Mouse (Mus musculus): ENCODE data around the gene Csf3r. TPM values are rescaled to one million over a fixed set of nuclear protein-coding genes. Genes with fewer than 3 reads are reported as not detected.

Csf3r gene
- polyA plus RNA-seq, 1 experiment = 2.6 TPM

DNA sequence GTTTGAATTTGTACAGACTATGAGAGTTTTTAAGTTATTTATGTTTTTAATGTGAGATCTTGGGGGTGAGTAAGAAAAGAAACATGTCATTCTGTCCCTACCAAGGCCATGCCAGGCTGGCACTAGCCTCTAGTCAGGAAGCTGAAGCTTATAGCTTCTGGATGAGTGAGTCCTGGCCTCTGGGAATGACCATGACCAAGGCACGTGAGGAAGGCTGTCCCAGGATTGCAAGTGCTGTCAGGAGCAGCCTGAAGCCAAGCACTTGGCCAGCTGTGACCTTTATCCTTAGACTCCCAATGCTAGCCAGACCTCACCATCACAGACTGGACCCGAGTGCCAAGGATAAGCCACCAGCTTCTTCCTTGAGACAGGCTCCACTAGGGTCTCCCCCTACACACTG is 31.4 kb upstream of the Csf3r start:
- no peak for DNase-seq
- 12% methylated on average over 2 of the region's 2 CpGs for whole genome bisulfite sequencing
- Histone ChIP-seq H3K27ac (ENCODE audit: insufficient read depth, low read length) (no peak overlapping the region), H3K4me1 (ENCODE audit: control insufficient read depth, insufficient read depth, low read length) (no peaks in the 10 kb centered on the region), H3K4me3 (replicated peaks; ENCODE audit: insufficient read depth, low read depth, low read length) (no peak overlapping the region), H3K27me3 (ENCODE audit: control insufficient read depth, insufficient read depth, low read length) (no peaks in the 10 kb centered on the region)
- no peak for TF ChIP-seq POLR2A (IDR thresholded peaks at IDR 0.05; ENCODE audit: borderline replicate concordance, insufficient read depth, low read length)
- TF ChIP-seq CTCF (IDR thresholded peaks at IDR 0.05; ENCODE audit: borderline replicate concordance, insufficient read depth, low read depth, low read length) = no peak

DNA sequence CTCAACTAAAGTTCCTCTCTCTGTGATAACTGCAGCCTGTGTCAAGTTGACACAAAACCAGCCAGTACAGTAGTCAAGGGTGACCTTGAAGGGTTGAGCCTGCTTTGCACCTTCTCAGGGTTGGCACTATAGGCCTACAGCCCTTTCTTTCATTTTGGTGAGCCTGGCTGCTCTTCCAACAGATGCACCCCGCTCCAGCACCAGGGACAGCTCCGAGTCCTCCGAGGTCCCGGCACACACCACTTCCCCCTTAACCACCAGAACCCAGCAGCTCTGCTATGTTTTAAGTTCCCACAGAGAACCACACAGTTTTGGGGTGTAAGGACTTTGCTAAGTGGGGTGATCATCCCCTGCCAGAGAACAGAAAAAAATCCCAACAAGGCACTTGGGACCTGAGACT is 27.8 kb upstream of the Csf3r start:
- Histone ChIP-seq H3K27ac (ENCODE audit: insufficient read depth, low read length) (no peak overlapping the region), H3K4me3 (replicated peaks; ENCODE audit: insufficient read depth, low read depth, low read length) (no peak overlapping the region), H3K4me1 (ENCODE audit: control insufficient read depth, insufficient read depth, low read length) (no peaks in the 10 kb centered on the region), H3K27me3 (ENCODE audit: control insufficient read depth, insufficient read depth, low read length) (no peaks in the 10 kb centered on the region)
- DNase-seq = no peak
- 23% methylated on average over 4 of the region's 4 CpGs for WGBS
- no peak for TF ChIP-seq POLR2A (IDR thresholded peaks at IDR 0.05; ENCODE audit: borderline replicate concordance, insufficient read depth, low read length)
- TF ChIP-seq CTCF (IDR thresholded peaks at IDR 0.05; ENCODE audit: borderline replicate concordance, insufficient read depth, low read depth, low read length) = no peak

- TF ChIP-seq CTCF (IDR thresholded peaks at IDR 0.05; ENCODE audit: borderline replicate concordance, insufficient read depth, low read depth, low read length) (no peak), POLR2A (IDR thresholded peaks at IDR 0.05; ENCODE audit: borderline replicate concordance, insufficient read depth, low read length) (no peak)
- no peaks in the 10 kb centered on the region for H3K27me3 ChIP-seq (ENCODE audit: control insufficient read depth, insufficient read depth, low read length)
- no peak overlapping the region for H3K27ac ChIP-seq (ENCODE audit: insufficient read depth, low read length)
- no peaks in the 10 kb centered on the region for H3K4me1 ChIP-seq (ENCODE audit: control insufficient read depth, insufficient read depth, low read length)
- no peak overlapping the region for H3K4me3 ChIP-seq (replicated peaks; ENCODE audit: insufficient read depth, low read depth, low read length)
- WGBS = 87% methylated on average over 2 of the region's 2 CpGs
- no peak for DNase-seq
Measured at GRCm38 (mm10) chr4:125997826-125998225, 26.5 kb upstream of the Csf3r start.

DNA sequence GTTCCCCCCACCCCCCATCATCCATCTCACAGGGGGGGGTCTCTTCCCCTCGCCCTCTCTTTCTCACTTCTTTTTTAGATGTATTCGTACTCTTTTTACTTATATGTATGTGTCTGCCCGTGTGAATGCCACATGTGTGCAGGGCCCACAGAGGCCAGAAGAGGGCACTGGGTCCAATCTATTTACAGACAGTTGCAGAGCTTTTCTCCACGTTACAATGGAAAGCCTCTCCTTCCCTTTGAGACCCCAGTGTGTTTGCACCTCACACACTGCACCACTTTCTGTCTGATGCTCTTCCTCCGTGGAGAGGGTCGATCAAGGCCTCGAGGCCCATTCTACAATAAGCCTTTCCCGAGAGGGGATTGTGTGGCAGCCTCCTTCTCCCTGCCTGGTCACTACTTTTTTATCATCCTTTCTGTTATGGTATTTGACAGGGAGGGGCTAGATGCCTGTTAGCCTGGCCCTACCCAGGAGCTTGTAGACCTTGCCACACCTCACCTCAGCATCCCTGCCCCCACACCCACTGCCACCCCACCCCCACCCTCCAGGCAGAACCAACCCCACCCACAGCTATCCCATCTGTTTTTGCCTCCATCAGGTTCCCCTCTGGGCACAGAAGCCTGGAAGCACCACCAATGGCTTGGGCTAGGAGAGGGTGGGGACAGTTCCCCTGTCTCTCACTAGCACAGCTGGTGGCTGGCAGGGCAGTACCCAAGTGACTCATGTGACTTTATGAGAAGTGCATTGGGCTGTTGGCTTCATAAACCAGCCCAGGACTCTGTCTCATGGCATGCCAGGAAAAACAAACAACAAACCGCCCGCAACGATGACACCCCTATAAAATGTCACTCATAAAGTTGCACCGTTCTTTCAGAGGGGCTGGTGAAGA is 22.8 kb upstream of the Csf3r start:
- Histone ChIP-seq H3K27ac (ENCODE audit: insufficient read depth, low read length) (no peak overlapping the region), H3K27me3 (ENCODE audit: control insufficient read depth, insufficient read depth, low read length) (no peaks in the 10 kb centered on the region), H3K4me3 (replicated peaks; ENCODE audit: insufficient read depth, low read depth, low read length) (no peak overlapping the region), H3K4me1 (ENCODE audit: control insufficient read depth, insufficient read depth, low read length) (no peaks in the 10 kb centered on the region)
- TF ChIP-seq CTCF (IDR thresholded peaks at IDR 0.05; ENCODE audit: borderline replicate concordance, insufficient read depth, low read depth, low read length) (no peak), POLR2A (IDR thresholded peaks at IDR 0.05; ENCODE audit: borderline replicate concordance, insufficient read depth, low read length) (no peak)
- 90% methylated on average over 12 of the region's 12 CpGs for WGBS
- no peak for DNase-seq

DNA sequence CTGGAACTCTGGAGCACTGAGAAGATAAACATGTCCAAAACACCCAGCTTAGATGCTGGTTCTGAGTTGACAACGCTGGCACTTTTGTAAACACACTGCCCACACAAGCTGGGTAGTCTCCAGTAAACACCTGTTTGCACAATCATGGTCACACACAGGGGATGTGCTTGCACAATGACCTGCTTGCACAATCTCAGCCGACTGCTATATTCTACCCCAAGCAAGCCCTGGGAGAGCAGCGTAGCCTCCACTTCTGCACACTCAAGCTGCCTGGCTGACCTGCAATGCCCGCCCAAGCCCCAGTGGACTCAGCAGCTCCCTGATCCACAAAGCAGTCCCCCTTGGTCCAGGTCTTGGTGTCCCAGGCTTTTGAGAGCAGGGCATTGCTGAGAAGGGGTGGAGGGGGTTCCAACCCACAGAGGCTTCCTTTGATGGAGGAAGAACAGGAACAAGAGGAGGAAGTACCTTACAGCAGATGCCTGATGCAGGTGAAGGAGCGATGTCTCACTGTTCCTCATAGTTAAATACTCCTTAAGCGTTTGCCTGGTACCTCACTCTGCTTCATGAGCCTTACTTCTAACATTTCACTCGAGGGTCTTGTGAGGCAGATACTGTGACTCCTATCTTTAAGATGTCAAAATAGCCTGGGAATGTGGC is 6.5 kb upstream of the Csf3r start:
- no peak for DNase-seq
- TF ChIP-seq CTCF (IDR thresholded peaks at IDR 0.05; ENCODE audit: borderline replicate concordance, insufficient read depth, low read depth, low read length) (no peak), POLR2A (IDR thresholded peaks at IDR 0.05; ENCODE audit: borderline replicate concordance, insufficient read depth, low read length) (no peak)
- H3K4me3 ChIP-seq (replicated peaks; ENCODE audit: insufficient read depth, low read depth, low read length) = no peak overlapping the region
- no peak overlapping the region for H3K27ac ChIP-seq (ENCODE audit: insufficient read depth, low read length)
- no peaks in the 10 kb centered on the region for H3K4me1 ChIP-seq (ENCODE audit: control insufficient read depth, insufficient read depth, low read length)
- no peaks in the 10 kb centered on the region for H3K27me3 ChIP-seq (ENCODE audit: control insufficient read depth, insufficient read depth, low read length)
- WGBS = 83% methylated on average over 7 of the region's 7 CpGs

DNA sequence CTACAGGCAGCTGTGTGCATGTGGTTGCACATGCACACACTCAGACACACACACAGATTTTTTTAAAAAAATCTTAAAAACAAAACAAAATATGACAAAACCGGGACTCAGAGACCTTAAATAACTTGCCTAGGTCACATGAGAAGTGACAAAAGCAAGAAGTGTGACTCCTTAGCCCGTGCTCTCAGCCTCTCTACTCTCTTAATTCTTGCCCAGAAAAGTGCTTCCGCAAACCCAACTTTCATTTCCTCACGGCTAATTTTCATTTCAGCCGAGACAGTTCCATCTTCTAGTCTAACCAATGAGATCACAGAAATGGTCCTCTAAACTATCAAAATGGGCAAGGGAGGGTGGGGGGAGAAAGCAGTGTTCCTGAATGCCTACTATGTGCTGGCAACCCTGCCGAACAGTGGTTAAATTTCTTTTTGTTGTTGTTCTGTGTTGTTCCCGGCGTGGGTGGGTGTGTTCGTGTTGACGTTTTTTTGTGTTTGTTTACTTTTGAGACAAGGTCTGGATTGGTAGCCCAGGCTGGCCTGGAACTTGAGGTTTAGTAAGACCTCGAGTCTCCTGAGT is 5.3 kb upstream of the Csf3r start:
- DNase-seq = no peak
- Histone ChIP-seq H3K27ac (ENCODE audit: insufficient read depth, low read length) (no peak overlapping the region), H3K27me3 (ENCODE audit: control insufficient read depth, insufficient read depth, low read length) (no peaks in the 10 kb centered on the region), H3K4me1 (ENCODE audit: control insufficient read depth, insufficient read depth, low read length) (no peaks in the 10 kb centered on the region), H3K4me3 (replicated peaks; ENCODE audit: insufficient read depth, low read depth, low read length) (no peak overlapping the region)
- TF ChIP-seq CTCF (IDR thresholded peaks at IDR 0.05; ENCODE audit: borderline replicate concordance, insufficient read depth, low read depth, low read length) (no peak), POLR2A (IDR thresholded peaks at IDR 0.05; ENCODE audit: borderline replicate concordance, insufficient read depth, low read length) (no peak)
- WGBS = 79% methylated on average over 11 of the region's 11 CpGs

GRCm38 (mm10) chr4:126025801-126026200 is 1.5 kb downstream of the Csf3r start:
- no peak for TF ChIP-seq CTCF (IDR thresholded peaks at IDR 0.05; ENCODE audit: borderline replicate concordance, insufficient read depth, low read depth, low read length)
- no peak for TF ChIP-seq POLR2A (IDR thresholded peaks at IDR 0.05; ENCODE audit: borderline replicate concordance, insufficient read depth, low read length)
- Histone ChIP-seq H3K27me3 (ENCODE audit: control insufficient read depth, insufficient read depth, low read length) (no peaks in the 10 kb centered on the region), H3K4me1 (ENCODE audit: control insufficient read depth, insufficient read depth, low read length) (no peaks in the 10 kb centered on the region), H3K27ac (ENCODE audit: insufficient read depth, low read length) (no peak overlapping the region), H3K4me3 (replicated peaks; ENCODE audit: insufficient read depth, low read depth, low read length) (no peak overlapping the region)
- DNase-seq = no peak
- WGBS = 49% methylated on average over 5 of the region's 5 CpGs

Measured in cerebellum, adult 2 months (tissue).